Mouse (Mus musculus): Measurements from ENCODE around the gene Olfr1220.

Gene Olfr1220

GRCm38 (mm10) chr2:89106735-89107134 is at the start of gene Olfr1220:
Olfr1220 (minus strand) TSS chr2:89106835.
- in situ Hi-C loops (cut with MboI), result no loop called here

GRCm38 (mm10) chr2:89151460-89151859 is 44.8 kb upstream of the Olfr1220 start, which contains the start of gene Olfr1223:
Olfr1223 (minus strand) TSS chr2:89151560.
- in situ Hi-C loops (cut with MboI), result no loop called here

GRCm38 (mm10) chr2:89132954-89133353 is 26.3 kb upstream of the Olfr1220 start, which contains the start of gene Olfr1222:
Olfr1222 (minus strand) TSS chr2:89133054.
- in situ Hi-C loops (cut with MboI), result no loop called here

- in situ Hi-C loops (cut with MboI), result no loop called here
These were observed 10.5 kb upstream of the Olfr1220 start, which contains the start of gene Olfr1221 for GRCm38 (mm10) chr2:89117183-89117582. Olfr1221 (minus strand) TSS chr2:89117283.

DNA sequence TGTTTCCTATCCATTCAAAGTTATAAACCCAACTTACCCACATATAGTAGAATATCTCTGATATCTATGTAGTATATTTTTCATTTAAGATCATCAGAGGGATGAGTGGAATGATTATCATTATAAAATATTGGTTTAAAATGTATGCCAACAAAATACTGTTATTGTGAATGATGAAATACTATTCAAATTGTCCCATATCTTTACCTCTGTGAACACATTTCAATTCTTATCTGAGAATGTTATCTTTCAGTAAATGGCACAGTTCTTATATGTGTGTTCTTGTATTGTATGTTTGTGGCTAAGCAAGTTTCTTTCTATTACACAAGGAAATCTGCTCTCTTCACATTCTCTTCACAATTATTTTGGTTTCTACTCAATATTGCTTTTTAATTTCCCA is 984 bp downstream of the Olfr1220 start:
- in situ Hi-C loops (cut with MboI), result no loop called here

- in situ Hi-C loops (cut with MboI), result no loop called here
These were observed 12.8 kb downstream of the Olfr1220 start for GRCm38 (mm10) chr2:89093848-89094247.

DNA sequence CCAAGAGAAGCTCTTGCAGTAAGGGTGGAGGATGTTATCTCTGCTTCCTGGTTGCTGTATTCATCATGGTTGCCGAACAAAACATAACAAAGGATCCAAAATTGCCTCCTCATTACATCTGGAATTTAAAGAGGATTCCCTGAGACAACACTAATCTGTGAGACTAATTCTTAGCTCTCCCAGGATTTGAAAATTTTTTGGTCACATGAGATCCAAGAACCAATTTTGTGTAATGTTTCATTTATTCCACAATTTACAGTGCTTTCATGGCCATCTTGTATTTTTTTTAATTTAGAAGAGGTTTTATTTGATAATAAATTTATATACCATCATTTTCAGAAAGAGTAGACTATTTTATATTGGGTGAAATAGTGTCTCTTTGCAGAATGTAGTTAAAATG is 23.2 kb downstream of the Olfr1220 start, which contains the start of gene Olfr1219:
Olfr1219 (minus strand) TSS at position 101 of the 400 bp plus-strand sequence.
- in situ Hi-C loops (cut with MboI), result no loop called here

DNA sequence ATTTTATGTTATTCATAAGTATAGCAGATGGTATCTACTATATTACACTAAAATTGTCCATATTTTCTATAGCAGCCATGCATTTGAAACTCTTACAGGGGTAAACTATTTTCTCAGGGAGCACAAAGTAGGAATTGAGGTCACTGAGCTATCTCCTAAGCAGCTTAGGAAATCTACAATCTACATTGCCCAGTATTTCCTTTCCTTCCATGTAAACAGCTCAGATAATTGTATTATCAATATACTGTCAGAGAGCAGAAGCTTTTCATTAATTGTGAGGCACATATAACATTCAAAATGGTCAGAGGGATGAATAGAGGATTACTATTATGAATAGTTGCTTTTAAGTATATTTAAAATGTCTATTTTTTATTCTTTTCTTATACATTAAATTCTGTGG is 25.1 kb downstream of the Olfr1220 start:
- in situ Hi-C loops (cut with MboI), result no loop called here

DNA sequence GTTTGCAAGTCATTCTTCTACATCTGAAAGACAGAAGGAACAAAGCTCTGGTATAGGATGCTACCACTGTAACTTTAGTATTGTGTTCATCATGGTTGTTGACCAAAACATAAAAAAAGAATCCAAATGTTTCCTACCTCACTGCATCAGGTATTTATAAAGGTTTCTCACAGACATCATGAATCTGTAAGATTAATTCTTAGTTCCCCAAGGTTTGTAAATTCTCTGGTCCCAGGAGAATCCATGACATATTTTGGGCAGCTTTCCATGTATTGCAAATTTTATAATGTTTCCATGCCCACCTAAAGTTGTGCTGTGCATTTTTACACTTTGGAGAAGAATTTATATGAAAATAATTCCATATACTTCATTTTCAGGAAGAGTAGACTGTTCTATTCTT is 45.5 kb downstream of the Olfr1220 start, which contains the start of gene Olfr1218:
Olfr1218 (minus strand) TSS at position 101 of the 400 bp plus-strand sequence.
- in situ Hi-C loops (cut with MboI), result no loop called here

Measured in mature B cell (primary cell).